ENCODE assay signal across 7 mouse cellular contexts in genomic region chr2:91255661-91256150, GRCm38 (mm10). TPM values are rescaled to one million over a fixed set of nuclear protein-coding genes. Genes with fewer than 3 reads are reported as not detected.
DNase-seq lines count a peak whose midpoint lies in the region; ATAC-seq and TF ChIP-seq lines count a peak whose summit lies in the region.

Pacsin3 (plus strand) TSS chr2:91255954.

- under 1% methylated on average over 27 of the region's 27 CpGs for WGBS in kidney, postnatal 0 days
- 1% methylated on average over 27 of the region's 27 CpGs for WGBS in stomach, embryonic 14.5 days

- H3K27ac ChIP-seq in ES-Bruce4 (ENCODE audit: insufficient read depth, low read length): no peak within 1 kb of the TSS
- H3K27ac ChIP-seq in kidney, postnatal 0 days: peak within 1 kb of the TSS; percentile 86
- peak within 1 kb of the TSS; percentile 81 for H3K27ac ChIP-seq in stomach, embryonic 14.5 days (ENCODE audit: low read length)

- H3K4me2 ChIP-seq in kidney, postnatal 0 days (ENCODE audit: low read length): peak within 1 kb of the TSS; percentile 93
- peak within 1 kb of the TSS; percentile 69 for H3K4me2 ChIP-seq in stomach, embryonic 14.5 days (replicated peaks; ENCODE audit: low read depth, low read length)

- no peak; the same call in 1 of the 2 replicates for ATAC-seq in kidney, postnatal 0 days (replicated peaks; ENCODE audit: low FRiP score, low read depth)
- ATAC-seq in stomach, embryonic 14.5 days (ENCODE audit: insufficient number of reproducible peaks, insufficient read depth, low FRiP score, low read depth): no peak

- H3K9me3 ChIP-seq in ES-Bruce4 (replicated peaks; ENCODE audit: control insufficient read depth, insufficient read depth, low read length, poor library complexity, severe bottlenecking): no peaks in the 10 kb centered on the region
- no peaks in the 10 kb centered on the region for H3K9me3 ChIP-seq in kidney, postnatal 0 days (replicated peaks; ENCODE audit: low read length)
- no peaks in the 10 kb centered on the region for H3K9me3 ChIP-seq in stomach, embryonic 14.5 days (ENCODE audit: control insufficient read depth, low read depth, low read length)

- peak within 1 kb of the TSS; percentile 88 for H3K4me3 ChIP-seq in ES-Bruce4 (ENCODE audit: low read depth, low read length)
- peak within 1 kb of the TSS; percentile 71 for H3K4me3 ChIP-seq in kidney, postnatal 0 days (replicated peaks; ENCODE audit: low read depth, low read length)
- peak within 1 kb of the TSS; percentile 67 for H3K4me3 ChIP-seq in stomach, embryonic 14.5 days (ENCODE audit: low read depth, low read length)

- H3K4me1 ChIP-seq in ES-Bruce4 (ENCODE audit: control insufficient read depth, insufficient read depth, low read length): no peaks in the 10 kb centered on the region
- peaks cover 11% of the 10 kb centered on the region for H3K4me1 ChIP-seq in kidney, postnatal 0 days (replicated peaks; ENCODE audit: insufficient read depth, low read length)
- peaks cover 15% of the 10 kb centered on the region for H3K4me1 ChIP-seq in stomach, embryonic 14.5 days (ENCODE audit: control insufficient read depth, insufficient read depth, low read length)

- peak within 1 kb of the TSS; percentile 54 for H3K9ac ChIP-seq in ES-Bruce4 (ENCODE audit: low read depth, poor library complexity, severe bottlenecking)
- peak within 1 kb of the TSS; percentile 72 for H3K9ac ChIP-seq in kidney, postnatal 0 days (ENCODE audit: low read depth, low read length)
- H3K9ac ChIP-seq in stomach, embryonic 14.5 days (replicated peaks; ENCODE audit: low read depth, low read length): peak within 1 kb of the TSS; percentile 41

- DNase-seq in ZHBTc4 (ENCODE audit: low read depth, low spot score): peak; percentile 54
- DNase-seq in embryo, embryonic 11 days: peak; percentile 68
- DNase-seq in heart, adult 9 months (ENCODE audit: low spot score in 2 of 2): peak; percentile 57 to 58
- peak; percentile 42 for DNase-seq in kidney, postnatal 0 days (ENCODE audit: low spot score)
- peak; percentile 47 for DNase-seq in lung, postnatal 10 days

- 0 out of 2 replicates have a peak, but pooled peaks cover 1% of the 10 kb centered on the region for H3K27me3 ChIP-seq in ES-Bruce4 (ENCODE audit: control insufficient read depth, insufficient read depth, low read length, poor library complexity, severe bottlenecking)
- H3K27me3 ChIP-seq in kidney, postnatal 0 days (ENCODE audit: insufficient read depth, low read length): no peaks in the 10 kb centered on the region
- no peaks in the 10 kb centered on the region; the same call in 1 of the 2 replicates for H3K27me3 ChIP-seq in stomach, embryonic 14.5 days (ENCODE audit: control insufficient read depth, insufficient read depth, low read length)

- TF ChIP-seq POLR2A in ES-Bruce4 (IDR thresholded peaks at IDR 0.05; ENCODE audit: insufficient read depth, low read length): no peak

- no peak for TF ChIP-seq CTCF in ES-Bruce4 (IDR thresholded peaks at IDR 0.05; ENCODE audit: low read depth, low read length)
- TF ChIP-seq CTCF in kidney, postnatal 0 days (IDR thresholded peaks at IDR 0.05; ENCODE audit: low read depth): no peak

- no peaks in the 10 kb centered on the region for H3K36me3 ChIP-seq in ES-Bruce4 (ENCODE audit: control insufficient read depth, insufficient read depth, low read length, poor library complexity, severe bottlenecking)
- 0 out of 2 replicates have a peak, but pooled peaks cover 3% of the 10 kb centered on the region for H3K36me3 ChIP-seq in kidney, postnatal 0 days (ENCODE audit: insufficient read depth, low read length)
- no peaks in the 10 kb centered on the region for H3K36me3 ChIP-seq in stomach, embryonic 14.5 days (ENCODE audit: control insufficient read depth, insufficient read depth, low read length)

- no peak for TF ChIP-seq EP300 in ES-Bruce4 (IDR thresholded peaks at IDR 0.05; ENCODE audit: insufficient read depth, low read depth, low read length)

RNA-seq across cellular contexts. Expression of gene Pacsin3, which starts in this region (rescaled TPM):
- polyA plus RNA-seq in ES-Bruce4 (2011; ENCODE audit: insufficient read depth, insufficient read length, low read depth, missing spikeins): 18.0 and 19.9 TPM in 2 replicates
- 32.7 and 36.8 TPM in 2 replicates for polyA plus RNA-seq in kidney, postnatal 0 days (2015; fragmentation: Nextera tagmentation; extraction: Ambion mirVana)
- 40.9 and 44.4 TPM in 2 replicates for polyA plus RNA-seq in stomach, embryonic 14.5 days (2014; fragmentation: Nextera tagmentation; extraction: Ambion mirVana)
